Mouse (Mus musculus) embryo, embryonic 11 days (tissue): ENCODE measurements around the gene Kif24.

Experiments
- DNase-seq: peaks from one replicate; pipeline ENCODE4 v3.0.0-alpha.2; 2015

The Kif24 gene

DNA sequence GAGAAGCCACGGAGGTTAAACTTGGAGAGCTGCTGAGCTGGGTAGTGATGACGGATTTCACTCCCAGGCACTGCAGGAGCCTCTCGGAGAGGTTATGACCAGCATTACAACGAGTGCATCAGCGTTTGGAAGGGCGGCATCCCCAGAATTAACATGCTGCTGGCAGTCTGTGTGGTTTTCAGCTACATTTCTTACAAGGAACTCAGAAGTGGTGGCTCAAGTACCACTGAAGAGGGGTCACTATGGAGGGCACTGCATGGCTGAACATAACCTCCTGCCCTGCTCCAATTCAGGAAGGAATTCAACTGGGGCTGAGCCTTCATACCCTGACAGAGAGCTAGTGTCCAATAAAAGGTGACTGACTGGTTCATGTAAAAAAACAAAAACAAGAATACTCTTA is 66.3 kb downstream of the Kif24 start:
- DNase-seq: no peak

GRCm38 (mm10) chr4:41394651-41395050 is 70.0 kb downstream of the Kif24 start:
- DNase-seq: no peak

GRCm38 (mm10) chr4:41391015-41391414 is 73.7 kb downstream of the Kif24 start:
- DNase-seq: no peak

GRCm38 (mm10) chr4:41390122-41390521 is 74.6 kb downstream of the Kif24 start:
- DNase-seq: peak; percentile 83

DNA sequence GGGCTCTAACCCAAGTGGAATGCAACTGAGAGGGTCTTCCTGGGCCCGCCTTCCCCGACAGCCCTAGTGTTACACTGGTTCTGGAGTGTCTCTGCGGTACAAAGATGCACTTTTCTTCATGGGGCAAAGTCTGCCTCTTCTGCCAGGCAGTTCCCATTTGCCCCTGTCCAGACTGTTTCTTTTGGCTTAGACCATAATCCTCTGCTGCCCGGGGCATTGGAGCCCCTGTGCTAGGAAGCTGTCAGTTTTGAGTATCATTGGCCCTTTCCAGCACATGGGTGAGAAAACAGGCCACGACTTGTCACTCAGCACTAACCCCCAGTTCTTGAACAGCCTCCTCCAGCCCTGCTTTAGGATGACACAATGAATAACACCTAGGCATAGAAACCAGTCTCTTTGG is 75.4 kb downstream of the Kif24 start:
- no peak for DNase-seq

DNA sequence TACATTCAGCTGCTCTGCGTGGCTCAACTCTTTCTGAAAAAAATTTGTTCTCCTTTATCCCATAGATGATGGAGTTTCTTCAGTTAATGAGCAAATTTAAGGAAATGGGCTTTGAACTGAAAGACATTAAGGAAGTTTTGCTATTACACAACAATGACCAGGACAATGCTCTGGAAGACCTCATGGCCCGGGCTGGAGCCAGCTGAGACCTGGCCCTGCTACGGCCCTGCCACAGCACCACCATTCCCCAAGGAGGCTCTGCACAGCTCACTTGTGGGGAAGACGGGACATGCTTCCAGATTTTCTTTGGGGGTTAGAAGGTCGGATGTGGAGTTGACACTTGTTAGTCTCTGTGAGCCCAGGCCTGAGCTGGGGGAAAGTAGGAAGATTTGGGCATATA is 76.1 kb downstream of the Kif24 start:
- no peak for DNase-seq

GRCm38 (mm10) chr4:41387755-41388469 is 76.8 kb downstream of the Kif24 start:
- DNase-seq: no peak

GRCm38 (mm10) chr4:41386412-41386975 is 78.2 kb downstream of the Kif24 start:
- no peak for DNase-seq

- DNase-seq: no peak
These were observed 83.3 kb downstream of the Kif24 start for GRCm38 (mm10) chr4:41381213-41381950.

DNA sequence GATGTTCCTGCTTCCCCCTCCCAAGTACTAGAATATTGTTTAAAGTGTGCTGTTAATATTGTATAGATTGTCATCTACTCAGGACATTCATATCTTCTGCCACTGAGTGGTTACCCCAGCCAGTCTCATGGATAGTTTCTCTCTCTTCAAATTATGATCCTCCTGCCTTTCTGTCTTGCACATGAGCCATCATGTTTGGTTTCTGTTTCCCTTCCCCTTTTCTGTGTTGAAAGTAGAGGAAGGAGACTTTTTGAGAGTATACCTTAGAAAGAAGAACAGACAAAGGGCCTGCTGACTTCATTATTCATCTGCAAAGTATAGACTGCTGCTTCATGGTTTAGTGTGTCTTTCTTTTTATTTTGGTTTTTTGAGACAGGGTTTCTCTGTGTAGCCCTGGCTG is 87.1 kb downstream of the Kif24 start:
- no peak for DNase-seq

GRCm38 (mm10) chr4:41369702-41370437 is 94.8 kb downstream of the Kif24 start:
- DNase-seq: no peak

DNA sequence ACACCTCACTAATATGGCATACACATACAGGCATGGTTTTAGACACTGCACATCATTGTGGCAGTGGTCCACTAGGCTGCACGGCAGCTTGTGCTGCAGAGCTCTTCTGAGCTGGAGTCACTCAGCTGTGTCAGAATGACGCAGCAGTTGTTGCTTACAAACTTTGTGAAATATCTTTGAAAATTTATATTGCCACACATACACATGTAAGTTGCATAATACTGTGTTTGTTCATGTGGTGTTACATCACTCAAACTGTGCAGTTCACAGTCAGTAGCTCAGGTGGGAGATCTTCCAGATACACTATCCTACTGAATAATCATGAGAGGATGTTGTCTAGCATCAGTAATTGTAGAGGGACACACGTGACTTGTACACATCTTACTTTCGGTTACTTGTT is 96.5 kb downstream of the Kif24 start:
- DNase-seq: no peak

- DNase-seq: no peak
These were observed 103.6 kb downstream of the Kif24 start for GRCm38 (mm10) chr4:41361059-41361458.

DNA sequence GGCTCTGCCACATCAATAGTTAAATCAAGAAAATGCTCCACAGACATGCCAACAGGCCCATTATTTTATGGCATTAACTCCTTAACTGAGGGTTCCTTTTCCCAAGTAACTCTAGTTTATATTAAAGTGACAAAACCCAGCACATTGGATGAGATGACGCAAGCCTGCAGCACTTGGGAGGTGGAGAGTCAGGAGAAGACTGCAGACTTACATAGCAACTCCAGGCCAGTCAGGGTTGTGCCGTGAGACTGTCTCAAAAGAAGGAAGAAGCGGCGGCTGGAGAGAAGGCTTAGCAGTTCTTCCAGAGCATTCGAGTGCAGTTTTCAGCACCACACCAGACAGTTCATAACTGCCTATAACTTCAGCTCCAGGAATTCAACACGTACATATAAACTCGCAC is 105.3 kb downstream of the Kif24 start:
- DNase-seq: no peak

DNA sequence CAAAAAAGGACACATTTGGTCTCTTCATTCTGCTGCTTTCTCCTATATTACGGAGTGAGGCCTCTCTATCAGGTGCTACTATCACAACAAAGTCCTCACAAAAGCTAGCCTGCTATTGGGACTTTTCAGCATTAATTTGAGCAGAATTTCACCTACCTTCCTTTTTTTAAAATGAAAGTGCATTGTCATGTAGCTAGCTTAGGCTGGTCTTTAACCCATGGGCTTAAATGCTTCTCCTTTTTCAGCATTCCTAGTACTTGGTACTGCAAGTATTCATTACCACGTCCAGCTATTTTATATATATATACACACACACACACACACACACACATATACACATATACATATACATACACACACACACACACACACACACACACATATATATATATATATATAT is 106.0 kb downstream of the Kif24 start:
- DNase-seq: no peak

GRCm38 (mm10) chr4:41357154-41357553 is 107.5 kb downstream of the Kif24 start:
- DNase-seq: no peak

- DNase-seq: no peak
These were observed 111.4 kb downstream of the Kif24 start for GRCm38 (mm10) chr4:41353265-41353664.

GRCm38 (mm10) chr4:41352758-41353157 is 111.9 kb downstream of the Kif24 start:
- DNase-seq: no peak

DNA sequence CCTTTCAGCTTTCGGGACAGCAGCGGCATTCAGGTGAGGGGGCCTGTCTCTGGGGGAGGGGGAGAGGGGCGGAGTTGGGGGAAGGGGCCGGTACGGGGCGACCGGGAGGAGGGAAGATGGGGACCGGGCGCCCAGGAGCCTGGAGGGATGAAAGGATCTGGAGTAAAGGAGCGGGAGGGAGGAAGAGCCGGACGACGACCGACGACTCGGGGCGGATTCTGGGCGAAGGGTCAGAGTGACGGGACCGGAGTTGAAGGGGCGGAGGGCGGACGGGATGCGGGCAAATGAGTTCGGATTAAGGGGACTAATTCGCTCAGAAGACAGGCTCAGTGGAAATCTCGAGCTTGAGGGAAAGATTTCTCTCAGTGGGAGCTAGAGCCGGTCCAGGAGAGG is 115.5 kb downstream of the Kif24 start:
- no peak for DNase-seq

DNA sequence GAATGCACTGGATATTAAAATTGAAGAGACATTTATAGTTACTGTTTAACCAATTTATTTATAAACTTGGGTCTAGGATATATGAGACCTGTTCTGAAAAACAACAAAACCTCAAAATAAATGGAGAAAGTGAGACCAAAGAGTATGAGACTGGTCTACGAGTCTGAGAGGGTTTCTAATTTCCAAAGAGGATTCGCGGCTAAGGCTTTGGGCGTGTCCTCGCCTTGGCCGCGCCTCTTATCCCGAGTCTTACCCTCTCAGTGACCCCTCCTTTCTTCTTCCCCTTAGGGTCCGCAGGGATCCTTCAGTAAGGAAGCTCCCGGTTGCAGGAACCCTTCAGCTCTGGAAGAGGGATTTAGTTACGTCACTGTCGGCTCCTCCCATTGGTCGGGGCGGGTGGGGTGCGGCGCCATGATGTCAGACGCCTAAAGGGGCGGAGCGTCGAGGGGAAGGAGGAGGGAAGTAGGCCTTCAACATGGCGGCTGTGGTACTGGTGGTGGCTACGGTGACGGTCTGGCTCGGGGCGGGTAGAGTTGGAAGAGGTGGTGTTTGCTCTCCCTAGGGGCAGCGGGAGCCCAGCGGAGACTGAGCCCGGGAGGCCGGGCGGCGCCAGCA is 116.0 kb downstream of the Kif24 start, which contains the start of gene Ubap1:
Gene Ubap1 (plus strand): TSS at position 413 of the 615 bp plus-strand sequence.
- DNase-seq: peak; percentile 98

- no peak for DNase-seq
These were observed 116.8 kb downstream of the Kif24 start for GRCm38 (mm10) chr4:41347839-41348238.

DNA sequence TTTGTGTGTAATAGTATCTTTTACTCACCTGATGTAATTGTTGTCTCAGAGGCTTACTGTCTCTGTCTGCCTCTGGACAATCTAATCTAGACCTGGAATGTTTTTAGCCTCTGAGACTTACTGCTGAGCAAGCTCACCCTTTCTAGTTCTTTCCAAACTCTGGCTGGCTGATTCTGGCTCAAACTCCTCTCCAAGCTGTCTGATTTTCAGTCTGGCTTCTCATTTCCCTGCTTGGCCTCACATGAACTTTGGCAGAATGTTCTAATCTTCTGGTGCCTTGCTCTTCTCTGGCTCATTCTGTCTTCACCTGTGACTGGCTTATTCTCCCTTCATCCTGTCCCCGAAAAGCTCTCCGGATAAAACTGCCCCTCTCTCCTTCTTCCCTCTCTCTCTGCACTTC is 118.7 kb downstream of the Kif24 start:
- DNase-seq: no peak
